Mouse (Mus musculus) skeletal muscle tissue, adult 2 months (tissue): ENCODE data around the gene Tmem121b.
A peak's percentile ranks its signal among the peaks of the same experiment; 100 is the strongest.

Experiments
- DNase-seq: peaks from one replicate; pipeline ENCODE4 v3.0.0-alpha.2; 2012; ENCODE audit warnings: low read depth, low spot score

The Tmem121b gene

DNA sequence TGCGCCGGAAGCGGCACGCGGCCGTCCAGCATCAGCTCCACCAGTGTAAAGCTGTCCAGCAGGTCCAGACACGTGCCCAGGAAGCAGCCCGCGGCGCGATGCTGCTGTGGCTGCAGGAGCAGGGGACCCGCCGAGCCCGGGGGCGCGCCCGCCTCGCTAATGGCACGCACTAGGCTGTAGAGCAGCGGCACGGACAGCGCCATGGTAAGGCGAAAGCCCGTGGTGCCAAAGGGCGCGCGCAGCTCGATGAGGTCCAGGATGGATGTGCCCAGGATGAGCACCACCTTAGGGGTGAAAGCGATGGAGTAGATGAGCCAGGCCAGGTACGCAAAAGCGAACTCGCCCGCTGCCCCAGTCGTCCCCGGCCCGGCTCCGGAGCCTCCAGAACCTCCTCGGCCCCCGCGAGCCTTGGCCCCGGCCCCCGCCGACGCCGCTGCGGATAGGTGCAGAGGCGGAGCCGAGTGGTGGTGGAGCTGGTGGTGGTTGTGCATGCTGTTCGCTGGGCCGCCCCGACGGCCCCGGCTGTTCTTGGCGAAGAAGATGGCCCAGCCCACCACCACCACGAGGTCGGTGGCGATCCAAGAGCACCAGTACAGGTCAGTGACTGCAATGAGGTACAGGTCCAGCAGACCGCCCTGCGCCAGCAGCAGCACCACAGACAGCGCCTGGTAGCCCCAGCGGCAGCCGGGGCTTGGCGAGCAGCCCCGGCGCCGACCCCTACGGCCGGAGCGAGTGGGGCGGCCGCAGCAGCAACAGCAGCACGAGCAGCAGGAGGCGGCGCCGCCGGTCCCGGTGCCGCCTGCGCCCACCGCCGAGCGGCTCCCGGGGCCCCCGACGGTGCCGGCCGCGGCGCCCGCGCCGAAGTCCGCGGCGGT is 871 bp downstream of the Tmem121b start:
- no peak for DNase-seq

DNA sequence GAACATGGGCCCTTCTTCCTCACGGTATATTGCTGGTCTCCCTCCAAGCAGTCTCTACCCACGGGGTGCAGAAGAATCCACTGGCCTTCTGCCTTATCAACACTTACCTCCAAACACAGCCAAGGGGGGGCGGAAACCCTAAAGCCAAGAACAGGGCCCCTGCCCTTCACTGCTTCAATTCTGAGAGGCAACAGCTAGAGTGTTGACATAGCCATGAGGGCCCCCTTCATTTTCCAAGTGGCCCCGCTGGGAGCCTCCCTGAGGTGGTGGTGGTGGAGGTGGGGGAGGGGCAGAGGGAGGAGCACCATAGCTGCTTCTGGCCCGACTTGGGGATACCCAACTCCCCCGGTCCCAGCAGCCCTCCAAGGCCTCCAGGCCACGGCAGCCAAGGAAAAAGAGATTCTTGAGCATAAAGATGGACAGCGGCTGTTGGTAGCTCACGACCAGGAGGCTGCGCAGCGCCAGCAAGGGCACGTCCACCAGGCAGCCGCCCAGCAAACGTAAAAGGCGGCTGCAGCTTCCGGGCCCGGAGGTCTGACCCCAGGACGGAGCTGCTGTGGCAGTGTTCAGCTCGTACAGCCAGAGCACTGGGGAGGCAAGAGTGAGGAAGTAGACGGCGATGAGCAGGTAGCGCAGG is 1.6 kb downstream of the Tmem121b start:
- DNase-seq, result no peak

DNA sequence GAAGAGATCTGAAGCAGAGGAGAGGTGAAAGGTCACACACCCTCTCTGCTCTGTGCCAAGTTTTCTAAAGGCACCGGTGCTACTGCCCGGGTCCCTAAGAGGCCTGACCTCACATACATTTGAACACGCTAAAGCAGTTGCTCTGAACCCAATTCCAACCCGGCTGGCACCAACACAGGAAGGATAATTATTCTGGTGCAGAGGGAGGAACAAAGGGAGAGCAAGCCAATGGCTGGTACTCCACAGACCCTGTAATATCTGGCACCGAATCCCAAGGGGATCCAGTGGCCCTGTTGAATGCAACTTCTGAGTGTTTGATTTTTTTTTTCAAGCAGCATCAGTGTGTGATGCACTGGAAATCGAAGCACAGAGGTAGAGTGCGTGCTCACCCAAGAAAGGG is 2.5 kb downstream of the Tmem121b start:
- no peak for DNase-seq

DNA sequence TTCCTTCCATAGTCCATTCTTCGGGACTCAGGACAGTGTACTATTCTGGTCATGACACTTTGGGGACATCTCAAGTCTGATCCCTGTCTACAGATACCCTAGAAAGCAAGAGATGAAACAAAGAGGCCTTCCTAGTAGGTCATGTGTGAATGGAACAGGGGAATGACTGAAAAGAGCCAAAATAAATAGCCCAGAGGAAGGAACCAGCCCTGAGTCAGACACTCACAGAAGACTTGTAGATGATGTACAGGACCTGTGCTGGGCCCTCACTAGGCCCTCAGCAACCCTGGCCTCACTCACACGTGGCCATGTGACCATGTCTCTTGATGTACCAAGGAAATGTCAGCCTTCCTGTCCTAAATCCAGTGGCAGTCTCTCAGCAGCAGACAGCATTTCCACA is 4.1 kb downstream of the Tmem121b start:
- DNase-seq, result no peak

DNA sequence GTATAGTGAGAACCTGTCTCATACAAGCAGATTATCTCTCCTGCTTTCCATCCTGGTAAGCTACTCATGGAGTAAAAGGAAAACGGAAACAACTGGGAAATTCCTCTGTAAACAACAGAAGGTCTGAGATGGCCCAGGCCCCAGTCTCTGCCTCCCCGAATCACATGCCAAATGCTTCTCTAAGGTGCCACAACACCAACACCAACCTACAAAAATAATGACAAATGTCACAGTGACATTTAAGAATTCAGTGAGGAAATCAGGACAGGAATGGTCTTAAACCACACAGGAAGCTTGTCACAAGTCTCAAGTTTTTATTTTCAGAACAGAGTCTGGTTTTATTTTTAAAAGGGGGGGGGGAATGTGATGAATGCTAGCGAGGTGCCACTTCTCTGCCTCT is 5.0 kb downstream of the Tmem121b start:
- DNase-seq, result no peak

DNA sequence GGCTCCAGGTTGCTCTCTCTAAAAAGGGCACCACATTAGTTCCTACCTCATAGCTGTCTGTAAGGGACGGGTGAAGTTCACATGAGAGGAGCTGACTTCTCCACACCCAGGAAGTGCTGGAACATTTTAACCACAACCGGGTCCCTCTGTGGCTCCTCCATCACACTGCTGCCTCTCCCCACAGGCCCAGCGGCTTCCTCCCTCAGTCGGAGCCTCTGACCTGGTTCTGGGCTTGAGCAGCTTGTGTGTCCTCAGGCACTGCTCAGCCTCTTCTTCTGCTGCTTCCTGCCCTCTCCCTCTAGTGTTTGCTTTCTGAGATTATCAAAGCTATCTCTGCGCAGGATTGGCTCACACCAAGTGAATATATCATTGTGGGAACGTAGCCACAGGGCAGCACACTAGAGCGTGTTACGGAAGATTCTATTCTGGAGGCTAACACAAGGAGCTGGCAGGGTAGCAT is 7.5 kb downstream of the Tmem121b start:
- no peak for DNase-seq

DNA sequence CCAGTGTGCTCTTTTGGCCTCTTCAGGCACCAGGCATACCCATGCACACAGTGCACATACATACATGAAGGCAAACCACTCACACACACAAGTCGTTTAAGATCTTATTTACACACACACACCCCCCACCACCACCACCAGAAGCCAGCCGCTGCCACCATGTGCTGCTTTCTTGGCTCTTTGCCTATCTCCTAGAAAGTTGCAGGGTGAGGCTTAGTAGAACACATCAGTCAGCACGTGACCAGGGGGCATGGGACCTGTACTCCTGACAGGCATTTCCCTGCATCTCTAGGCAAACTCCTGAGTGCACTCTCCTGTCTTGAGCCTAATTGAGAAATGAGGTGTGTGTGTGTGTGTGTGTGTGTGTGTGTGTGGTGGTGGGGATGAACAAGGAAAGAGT is 8.6 kb downstream of the Tmem121b start:
- no peak for DNase-seq

DNA sequence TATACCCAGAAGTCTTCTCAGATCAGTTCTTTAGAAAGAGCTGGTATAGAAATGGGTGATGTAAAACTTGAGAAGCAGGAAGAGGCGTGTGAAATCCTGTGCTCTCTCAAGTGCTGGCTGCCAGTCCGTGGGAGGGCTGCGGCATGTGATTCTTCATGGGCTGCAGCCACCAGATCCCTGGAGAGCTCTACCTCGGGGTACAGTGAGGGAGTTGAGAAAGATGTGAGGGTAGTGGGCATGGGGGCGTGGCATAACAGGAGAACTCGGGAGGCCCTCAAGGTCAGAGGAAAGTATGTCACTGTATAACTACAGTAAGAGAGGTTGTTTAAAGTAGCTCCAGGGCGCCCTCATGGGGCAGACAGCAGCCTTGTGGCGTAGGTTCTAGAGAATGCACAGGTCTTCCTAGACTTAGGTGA is 10.4 kb downstream of the Tmem121b start:
- DNase-seq, result no peak

- DNase-seq, result no peak
These were observed 10.9 kb downstream of the Tmem121b start for GRCm38 (mm10) chr6:120482756-120483155.

DNA sequence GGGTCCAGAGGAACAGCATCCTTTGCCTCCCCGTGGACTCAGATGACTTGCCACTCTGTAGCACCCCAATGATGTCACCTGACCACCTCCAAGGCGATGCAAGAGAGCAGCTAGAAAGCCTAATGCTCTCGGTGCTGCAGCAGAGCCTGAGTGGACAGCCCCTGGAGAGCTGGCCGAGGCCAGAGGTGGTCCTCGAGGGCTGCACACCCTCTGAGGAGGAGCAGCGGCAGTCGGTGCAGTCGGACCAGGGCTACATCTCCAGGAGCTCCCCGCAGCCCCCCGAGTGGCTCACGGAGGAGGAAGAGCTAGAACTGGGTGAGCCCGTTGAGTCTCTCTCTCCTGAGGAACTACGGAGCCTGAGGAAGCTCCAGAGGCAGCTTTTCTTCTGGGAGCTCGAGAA is 11.6 kb downstream of the Tmem121b start:
- no peak for DNase-seq

- DNase-seq, result no peak
These were observed 12.1 kb downstream of the Tmem121b start for GRCm38 (mm10) chr6:120481538-120481937.

GRCm38 (mm10) chr6:120480361-120480760 is 13.2 kb downstream of the Tmem121b start:
- DNase-seq, result no peak

DNA sequence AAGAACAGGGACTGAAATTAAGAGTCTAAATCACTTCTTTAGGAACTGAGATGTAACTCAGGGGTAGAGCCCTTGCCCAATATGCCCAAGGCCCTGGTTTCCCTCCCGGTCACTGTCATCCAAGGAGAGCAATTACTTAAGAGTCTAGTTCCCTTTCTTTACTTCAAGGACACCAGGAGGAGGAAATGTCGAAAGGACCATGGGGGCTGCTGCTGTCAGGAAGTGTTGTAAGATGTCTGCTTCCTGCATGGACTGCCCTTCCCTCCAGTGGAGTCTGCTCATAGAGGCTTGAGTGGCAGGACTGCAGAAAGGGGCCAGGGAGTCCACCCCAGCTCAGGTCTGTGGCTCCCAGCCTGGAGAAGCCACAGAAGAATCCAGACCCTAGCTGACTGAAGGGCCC is 14.3 kb downstream of the Tmem121b start:
- DNase-seq, result peak; percentile 41

DNA sequence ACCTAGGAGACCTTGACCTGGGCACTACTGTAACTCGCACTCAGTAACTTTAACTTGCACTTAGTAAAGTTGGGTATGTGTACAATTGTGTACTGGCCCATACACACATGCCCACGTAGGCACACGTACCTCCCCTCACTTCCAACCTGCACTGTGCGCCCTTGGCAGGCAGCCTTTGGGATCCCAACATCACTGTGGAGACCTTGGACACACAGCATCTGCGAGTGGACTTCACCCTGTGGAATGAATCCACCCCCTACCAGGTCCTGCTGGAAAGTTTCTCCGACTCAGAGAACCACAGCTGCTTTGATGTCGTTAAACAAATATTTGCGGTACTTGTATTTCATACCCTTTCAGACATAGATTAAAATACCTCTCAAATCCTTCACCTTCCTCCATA is 18.3 kb downstream of the Tmem121b start:
- DNase-seq, result no peak

GRCm38 (mm10) chr6:120473427-120473826 is 20.2 kb downstream of the Tmem121b start:
- DNase-seq, result peak; percentile 48

DNA sequence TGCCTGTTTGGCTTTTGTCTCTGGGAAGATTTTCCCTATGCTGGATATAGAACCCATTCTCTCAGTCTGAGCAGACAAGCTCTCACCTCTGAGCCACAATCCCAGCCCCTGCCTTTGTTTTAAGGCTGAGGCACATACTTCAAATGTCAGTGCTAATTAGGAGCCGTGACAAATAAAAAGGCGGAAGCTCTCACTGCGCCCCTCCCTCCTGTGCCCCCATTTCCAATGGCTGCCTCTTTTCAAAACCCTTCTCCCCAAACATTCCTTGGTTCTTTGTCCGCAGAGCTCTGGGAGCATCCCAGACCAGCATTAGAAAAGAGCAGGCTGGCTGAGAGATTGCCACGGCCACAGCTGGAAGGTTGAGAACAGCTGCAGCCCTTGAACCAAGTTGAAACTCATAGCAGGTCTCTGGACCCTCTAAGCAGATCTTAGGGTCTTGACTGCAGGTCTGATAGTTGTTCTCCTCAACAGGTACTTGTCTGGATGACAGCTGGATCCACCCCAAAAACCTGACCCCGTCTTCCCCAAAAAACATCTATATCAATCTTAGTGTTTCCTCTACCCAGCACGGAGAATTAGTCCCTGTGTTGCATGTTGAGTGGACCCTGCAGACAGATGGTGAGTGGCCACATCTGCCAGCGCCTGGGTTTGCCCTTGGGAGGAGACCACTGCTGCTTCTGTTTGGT is 21.0 kb downstream of the Tmem121b start:
- no peak for DNase-seq

DNA sequence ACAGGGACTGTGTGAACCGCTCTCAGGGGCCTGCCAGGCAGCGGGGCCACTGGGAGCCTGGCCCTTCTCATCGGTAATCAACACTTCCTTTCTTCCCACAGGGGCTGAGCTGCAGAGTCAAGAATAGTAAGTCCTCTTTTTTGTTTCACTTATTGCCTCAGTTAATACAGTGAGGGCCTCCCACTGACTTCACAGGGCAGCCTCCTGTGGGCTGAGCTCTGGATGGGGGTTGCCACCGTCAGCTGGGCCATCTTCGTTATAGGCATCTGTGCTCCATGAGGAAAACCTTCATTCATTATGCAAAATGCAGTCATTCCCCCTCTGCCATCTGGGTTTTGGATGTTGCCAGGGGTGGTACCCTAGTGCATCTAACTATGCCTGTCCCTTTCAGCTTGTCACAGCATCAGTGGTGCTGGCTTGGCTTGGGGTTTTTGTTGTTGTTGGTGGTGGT is 21.6 kb downstream of the Tmem121b start:
- DNase-seq, result no peak

DNA sequence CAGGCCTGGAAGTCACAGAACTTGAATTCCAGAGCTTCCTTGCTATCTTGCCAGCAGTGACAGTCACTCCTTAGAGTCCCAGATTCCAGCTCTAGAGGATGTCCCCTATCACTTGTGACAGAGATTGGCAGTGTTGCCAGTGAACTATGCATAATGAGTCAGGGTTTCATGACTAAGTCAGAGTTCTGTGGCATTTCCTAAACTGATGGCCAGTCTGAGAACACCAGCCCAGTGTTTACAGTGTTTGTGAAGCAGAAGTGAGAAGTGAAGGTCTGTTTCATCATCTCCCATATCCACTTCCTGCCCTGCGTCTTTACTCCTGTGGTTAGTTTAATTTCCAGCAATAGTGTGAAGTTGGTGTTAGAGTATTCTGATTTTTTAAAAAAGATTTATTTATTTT is 22.9 kb downstream of the Tmem121b start:
- DNase-seq, result peak; percentile 34

DNA sequence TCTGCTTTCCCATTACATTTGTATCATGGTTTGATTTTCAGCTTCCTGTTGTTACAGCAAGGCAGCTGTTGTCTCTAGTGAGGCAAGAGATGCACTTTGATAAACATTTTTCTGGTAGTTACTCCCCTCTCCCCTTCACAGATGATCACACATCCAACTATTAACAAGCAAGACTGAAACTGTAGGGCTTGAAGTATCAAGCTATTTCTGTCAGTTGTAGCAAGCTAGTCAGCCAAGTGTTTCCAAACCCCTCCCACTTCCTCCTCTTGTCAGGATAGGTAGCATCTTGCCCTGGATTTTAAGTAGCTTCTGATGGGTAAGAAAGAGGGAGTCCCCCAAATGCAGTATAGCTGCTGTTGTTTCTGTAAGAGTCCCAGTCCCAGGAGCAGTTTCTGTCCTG is 23.8 kb downstream of the Tmem121b start:
- DNase-seq, result no peak

DNA sequence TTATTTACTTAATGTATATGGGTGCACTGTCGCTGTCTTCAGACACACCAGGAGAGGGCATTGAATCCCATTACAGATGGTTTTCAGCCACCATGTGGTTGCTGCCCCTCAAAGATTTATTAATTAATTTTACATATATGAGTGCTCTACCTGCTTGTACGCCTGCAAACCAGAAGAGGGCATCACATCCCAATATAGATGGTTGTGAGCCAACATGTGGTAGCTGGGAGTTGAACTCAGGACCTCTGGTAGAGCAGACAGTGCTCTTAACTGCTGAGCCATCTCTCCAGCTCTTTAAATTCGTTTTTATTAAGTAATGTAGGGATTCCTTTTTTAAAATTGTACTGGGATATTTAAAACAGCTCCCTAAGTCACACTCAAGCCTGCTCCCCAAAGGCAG is 24.3 kb downstream of the Tmem121b start:
- DNase-seq, result no peak

- no peak for DNase-seq
These were observed 25.3 kb downstream of the Tmem121b start for GRCm38 (mm10) chr6:120468259-120468658.

DNA sequence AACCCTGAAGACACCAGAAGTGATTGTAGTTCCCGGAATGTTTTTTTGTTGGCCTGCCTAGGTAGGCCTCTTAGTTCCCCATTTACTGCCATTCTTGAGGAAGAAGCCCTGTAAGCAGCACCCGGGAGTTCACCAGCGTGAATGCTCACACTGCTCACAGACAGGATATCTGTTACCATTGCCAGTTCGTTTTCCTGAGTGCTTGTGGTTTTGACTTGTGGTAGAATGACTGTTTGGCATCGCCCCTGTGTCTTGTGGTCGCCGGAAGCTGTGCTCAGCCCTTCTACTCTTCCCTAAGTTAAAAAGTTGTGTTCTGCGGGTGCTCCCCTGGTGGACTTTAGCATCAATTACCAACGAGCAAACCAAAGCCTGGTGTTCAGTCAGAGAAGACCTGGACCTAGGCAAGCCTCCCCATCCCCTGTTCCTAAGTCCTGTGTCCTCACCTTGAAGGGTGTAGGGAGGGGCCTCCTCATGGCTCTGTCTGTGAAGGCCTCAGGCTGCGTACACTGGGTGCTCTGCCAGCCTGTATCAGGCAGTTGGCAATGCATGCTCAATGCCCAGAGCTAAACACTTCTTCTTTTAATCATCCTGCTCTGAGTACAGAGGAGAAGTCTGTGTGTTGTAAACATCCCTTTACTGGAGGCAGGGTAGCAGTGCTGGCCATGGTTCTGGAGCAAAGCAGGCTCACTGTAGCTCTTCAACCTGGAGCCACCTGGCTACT is 26.8 kb downstream of the Tmem121b start:
- no peak for DNase-seq
